Mouse (Mus musculus) thymus, postnatal 4 days (tissue): ENCODE results near the gene Dscaml1.

Experiments used
- DNase-seq: peaks from one replicate; pipeline ENCODE4 v3.0.0; 2021

Gene Dscaml1

GRCm38 (mm10) chr9:45517993-45518705 lies 91.7 kb downstream of the Dscaml1 start:
- DNase-seq = no peak

GRCm38 (mm10) chr9:45519841-45520240 lies 93.4 kb downstream of the Dscaml1 start:
- no peak for DNase-seq

GRCm38 (mm10) chr9:45522866-45523265 lies 96.4 kb downstream of the Dscaml1 start:
- no peak for DNase-seq

- DNase-seq = no peak
Measured at GRCm38 (mm10) chr9:45524505-45524904, 98.1 kb downstream of the Dscaml1 start.

- no peak for DNase-seq
Measured at GRCm38 (mm10) chr9:45533253-45533652, 106.8 kb downstream of the Dscaml1 start.

GRCm38 (mm10) chr9:45534472-45534988 lies 108.1 kb downstream of the Dscaml1 start:
- DNase-seq = no peak

- DNase-seq = no peak
Measured at GRCm38 (mm10) chr9:45537649-45538048, 111.2 kb downstream of the Dscaml1 start.

GRCm38 (mm10) chr9:45539265-45540044 lies 113.0 kb downstream of the Dscaml1 start:
- no peak for DNase-seq

- no peak for DNase-seq
Measured at GRCm38 (mm10) chr9:45546024-45546638, 119.7 kb downstream of the Dscaml1 start.

- DNase-seq = no peak
Measured at GRCm38 (mm10) chr9:45546902-45547578, 120.6 kb downstream of the Dscaml1 start.

GRCm38 (mm10) chr9:45549796-45550195 lies 123.4 kb downstream of the Dscaml1 start:
- no peak for DNase-seq

- no peak for DNase-seq
Measured at GRCm38 (mm10) chr9:45550210-45550609, 123.8 kb downstream of the Dscaml1 start.

GRCm38 (mm10) chr9:45550662-45551061 lies 124.2 kb downstream of the Dscaml1 start:
- no peak for DNase-seq

- DNase-seq = no peak
Measured at GRCm38 (mm10) chr9:45555036-45555826, 128.8 kb downstream of the Dscaml1 start.

- DNase-seq = no peak
Measured at GRCm38 (mm10) chr9:45556882-45557281, 130.5 kb downstream of the Dscaml1 start.

GRCm38 (mm10) chr9:45560987-45561386 lies 134.6 kb downstream of the Dscaml1 start:
- no peak for DNase-seq

GRCm38 (mm10) chr9:45566843-45567578 lies 140.6 kb downstream of the Dscaml1 start:
- no peak for DNase-seq

GRCm38 (mm10) chr9:45569680-45570079 lies 143.3 kb downstream of the Dscaml1 start:
- DNase-seq = no peak

- DNase-seq = no peak
Measured at GRCm38 (mm10) chr9:45570346-45570745, 143.9 kb downstream of the Dscaml1 start.

- no peak for DNase-seq
Measured at GRCm38 (mm10) chr9:45572787-45573492, 146.5 kb downstream of the Dscaml1 start.

GRCm38 (mm10) chr9:45573493-45573815 lies 147.0 kb downstream of the Dscaml1 start:
- no peak for DNase-seq
